Mouse (Mus musculus) midbrain, embryonic 14.5 days (tissue): ENCODE data around the gene Ttc17. TPM values are rescaled to one million over a fixed set of nuclear protein-coding genes. Genes with fewer than 3 reads are reported as not detected.

ENCODE experiments used
- ATAC-seq: fragments of 200-750 bp; cut with Nextera tagmentation; 2 replicates; pipeline ENCODE4 v1.8.0; 2017; ENCODE audit warnings: moderate number of reproducible peaks, moderate library complexity; ENCODE audit not compliant: low FRiP score, low TSS enrichment
- DNase-seq: peaks from one replicate; pipeline ENCODE4 v3.0.0-alpha.2; 2015
- H3K27ac ChIP-seq: fragments of 300-500 bp; sonication (generic); replicated peaks from 2 replicates; pipeline ENCODE4 v1.5.1; 2014; ENCODE audit warnings: mild to moderate bottlenecking, low read depth, low read length, moderate library complexity
- H3K27me3 ChIP-seq: fragments of 300-500 bp; sonication (generic); 2 replicates; pipeline ENCODE4 v1.6.1; 2014; ENCODE audit warnings: low read length, control low read depth, mixed read lengths; ENCODE audit not compliant: control insufficient read depth, insufficient read depth
- H3K36me3 ChIP-seq: fragments of 300-500 bp; sonication (generic); 2 replicates; pipeline ENCODE4 v1.6.1; 2014; ENCODE audit warnings: low read length, control low read depth; ENCODE audit not compliant: control insufficient read depth, insufficient read depth
- H3K4me1 ChIP-seq: fragments of 300-500 bp; sonication (generic); 2 replicates; pipeline ENCODE4 v1.6.1; 2014; ENCODE audit warnings: mild to moderate bottlenecking, antibody characterized with exemption, low read length, control low read depth; ENCODE audit not compliant: control insufficient read depth, insufficient read depth
- H3K4me2 ChIP-seq: fragments of 300-500 bp; sonication (generic); 2 replicates; pipeline ENCODE4 v1.6.1; 2014; ENCODE audit warnings: mild to moderate bottlenecking, low read length, moderate library complexity
- H3K4me3 ChIP-seq: fragments of 300-500 bp; sonication (generic); replicated peaks from 2 replicates; pipeline ENCODE4 v1.5.1; 2014; ENCODE audit warnings: low read depth, low read length
- H3K9ac ChIP-seq: fragments of 300-500 bp; sonication (generic); replicated peaks from 2 replicates; pipeline ENCODE4 v1.6.1; 2014; ENCODE audit warnings: mild to moderate bottlenecking, low read length, moderate library complexity
- H3K9me3 ChIP-seq: fragments of 300-500 bp; sonication (generic); 2 replicates; pipeline ENCODE4 v1.6.1; 2016; ENCODE audit warnings: low read length, control low read depth, mixed read lengths; ENCODE audit not compliant: control insufficient read depth
- WGBS: fragments of 180-500 bp; shearing (Covaris S2); extraction: QIAGEN DNeasy Blood & Tissue Kit; methylation state at CpG from one replicate; pipeline ENCODE4 v1.1.7; 2014; 5-methylcytosine and 5-hydroxymethylcytosine counted together
- polyA plus RNA-seq: library from polyadenylated mRNA; unstranded; fragments of >200 nt; fragmentation: Nextera tagmentation; extraction: Ambion mirVana; gene quantifications from 2 replicates; pipeline ENCODE4 v1.2.1, GENCODE M21; 2014

Gene Ttc17
- polyA plus RNA-seq, 1 experiment from 2014 or later = 29.2 TPM

DNA sequence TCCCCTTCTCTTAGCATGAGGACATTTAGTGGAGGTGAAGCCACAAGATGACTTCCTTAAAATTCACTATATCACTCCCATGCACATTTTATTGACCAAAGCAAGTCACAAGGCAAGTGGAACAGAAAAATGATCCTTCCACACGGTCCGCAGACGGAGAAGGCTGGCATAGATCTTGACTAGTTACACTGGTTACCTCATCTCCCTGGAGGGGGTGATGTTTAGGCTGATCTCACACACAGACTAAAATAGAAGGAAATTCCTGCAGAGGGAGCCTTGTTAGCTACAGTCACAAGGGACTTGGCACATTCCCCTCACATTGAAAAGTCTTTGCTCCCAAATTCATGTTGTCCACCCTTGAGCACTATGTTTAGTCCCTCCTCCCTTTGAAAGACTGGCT, 130.8 kb downstream of the Ttc17 start:
- Histone ChIP-seq H3K4me2 (no peak overlapping the region), H3K4me1 (no peaks in the 10 kb centered on the region), H3K27me3 (no peaks in the 10 kb centered on the region), H3K36me3 (no peaks in the 10 kb centered on the region), H3K9me3 (no peaks in the 10 kb centered on the region), H3K9ac (no peak overlapping the region), H3K4me3 (no peak overlapping the region), H3K27ac (no peak overlapping the region)
- no peak for ATAC-seq
- 92% methylated on average over 3 of the region's 3 CpGs for WGBS
- no peak for DNase-seq

DNA sequence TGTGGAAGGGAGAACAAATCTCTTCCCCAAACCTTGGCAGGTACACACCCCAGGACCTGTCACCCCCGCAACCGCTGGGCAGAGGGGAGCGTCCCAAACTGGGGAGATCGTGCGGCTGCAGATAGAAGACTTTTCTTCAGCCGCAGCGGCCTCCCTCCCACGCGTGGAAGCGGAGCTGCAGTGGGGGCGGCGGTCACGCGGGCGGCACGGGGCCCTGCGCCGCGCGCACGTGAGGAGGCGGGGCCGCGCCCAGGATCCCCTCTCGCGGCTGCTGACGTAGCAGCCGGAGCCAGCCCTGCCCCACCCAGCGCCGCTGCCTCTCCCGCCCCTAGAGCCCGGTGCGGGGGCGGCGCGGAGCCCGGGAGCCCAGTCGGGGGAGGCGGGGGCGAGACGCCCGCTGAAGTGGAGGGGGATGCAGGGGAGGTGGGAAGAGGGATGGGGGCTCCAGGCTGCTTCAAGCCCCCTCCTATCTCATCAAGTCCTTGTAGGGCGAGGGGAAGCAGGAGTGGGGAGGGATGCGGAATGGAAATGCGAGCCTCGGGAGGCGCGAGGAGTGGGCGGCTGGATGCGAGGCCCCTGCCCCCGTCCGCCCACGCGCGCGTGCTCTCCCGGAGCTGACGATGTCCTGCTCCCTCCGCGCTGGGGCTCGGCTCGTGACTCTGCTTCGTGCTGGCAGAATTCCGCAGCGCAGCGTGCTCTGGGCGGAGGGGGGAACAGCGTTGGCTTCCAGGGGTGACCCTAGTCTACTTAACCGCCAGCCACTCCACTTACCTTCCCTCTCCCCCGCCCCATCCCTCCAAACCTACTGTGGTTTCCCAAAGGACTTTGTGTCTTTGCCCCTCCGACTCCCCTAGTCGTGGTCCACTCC, 133.1 kb downstream of the Ttc17 start:
- peak overlapping the region; percentile 97 for H3K4me2 ChIP-seq
- peak overlapping the region; percentile 71 for H3K27ac ChIP-seq
- peak overlapping the region; percentile 60 for H3K4me3 ChIP-seq
- WGBS = under 1% methylated on average over 72 of the region's 72 CpGs
- H3K4me1 ChIP-seq = no peaks in the 10 kb centered on the region
- peak; percentile 94 for ATAC-seq
- H3K27me3 ChIP-seq = no peaks in the 10 kb centered on the region
- no peaks in the 10 kb centered on the region for H3K36me3 ChIP-seq
- no peaks in the 10 kb centered on the region for H3K9me3 ChIP-seq
- DNase-seq = peak; percentile 91
- peak overlapping the region; percentile 79 for H3K9ac ChIP-seq

DNA sequence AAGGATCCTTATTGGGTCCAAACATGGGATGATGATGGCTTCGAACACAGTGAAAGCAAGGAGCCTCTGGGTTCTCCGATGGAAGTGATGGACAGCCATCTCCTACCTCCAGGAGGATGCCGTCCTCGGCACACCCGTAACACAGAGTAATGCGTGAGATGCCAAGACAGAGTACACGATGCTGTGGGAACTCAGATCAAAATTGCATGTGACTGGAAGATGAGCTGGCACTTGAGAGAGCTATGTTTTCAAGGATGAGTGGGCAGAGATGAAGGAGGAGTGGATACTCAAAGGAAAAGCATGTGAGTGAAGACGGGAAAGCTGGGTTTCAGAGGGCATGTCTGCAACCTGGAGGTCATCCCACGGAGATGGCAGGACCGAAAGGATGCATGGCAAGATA, 135.3 kb downstream of the Ttc17 start:
- Histone ChIP-seq H3K36me3 (no peaks in the 10 kb centered on the region), H3K9ac (no peak overlapping the region), H3K4me3 (no peak overlapping the region), H3K27me3 (no peaks in the 10 kb centered on the region), H3K4me1 (peaks cover 14% of the 10 kb centered on the region), H3K27ac (no peak overlapping the region), H3K9me3 (no peaks in the 10 kb centered on the region), H3K4me2 (no peak overlapping the region)
- ATAC-seq = no peak
- 93% methylated on average over 10 of the region's 10 CpGs for WGBS
- DNase-seq = no peak

DNA sequence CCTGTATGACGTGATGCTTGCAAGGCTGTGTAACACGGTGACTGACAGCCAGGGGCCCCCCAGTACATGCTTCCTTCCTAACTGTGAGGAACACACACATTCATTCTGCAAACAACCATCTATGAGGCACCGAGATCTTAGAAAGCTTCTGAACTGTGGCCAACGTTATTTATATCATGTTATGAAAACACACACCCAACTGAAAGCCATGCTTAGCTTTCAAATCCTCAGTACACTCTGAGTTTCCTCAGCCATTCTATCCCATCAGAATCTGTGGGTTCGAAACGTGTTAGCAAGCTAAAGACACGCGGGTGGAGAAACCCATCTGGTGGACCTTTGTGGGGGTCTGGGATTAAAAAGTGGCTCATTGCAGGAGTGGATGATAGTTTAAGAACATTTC, 137.7 kb downstream of the Ttc17 start:
- Histone ChIP-seq H3K4me2 (no peak overlapping the region), H3K36me3 (no peaks in the 10 kb centered on the region), H3K27ac (no peak overlapping the region), H3K4me1 (peaks cover 21% of the 10 kb centered on the region), H3K27me3 (no peaks in the 10 kb centered on the region), H3K4me3 (no peak overlapping the region), H3K9me3 (no peaks in the 10 kb centered on the region), H3K9ac (no peak overlapping the region)
- no peak for ATAC-seq
- 90% methylated on average over 8 of the region's 8 CpGs for WGBS
- DNase-seq = no peak

DNA sequence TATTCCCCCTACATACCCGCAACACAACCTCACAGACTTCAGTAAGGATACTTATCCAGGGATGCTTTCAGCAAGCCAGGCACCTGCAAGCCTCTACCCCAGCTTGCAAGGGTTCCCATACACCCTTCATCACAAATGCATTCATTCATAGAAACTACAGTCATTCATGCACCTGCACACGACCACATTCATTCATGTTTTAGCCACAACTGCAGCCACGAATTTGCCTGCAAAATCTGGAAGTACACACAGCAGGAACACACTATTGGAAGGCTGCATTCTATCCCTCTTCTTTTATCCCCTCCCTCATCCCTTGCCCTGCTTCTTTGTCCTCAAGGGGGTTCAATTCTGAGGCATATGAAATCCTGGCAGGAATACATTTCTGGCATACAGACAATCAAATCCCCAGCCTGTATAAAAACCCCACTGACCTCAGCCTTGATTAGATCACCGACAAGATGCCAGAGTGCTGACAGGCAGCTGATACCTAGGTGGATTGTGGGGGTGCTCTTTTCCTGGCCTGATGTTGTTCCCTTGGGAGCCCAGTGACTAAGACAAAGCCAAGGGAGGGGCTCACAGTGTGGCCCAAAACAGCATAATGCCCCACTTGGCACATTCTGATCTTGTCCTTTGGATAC, 139.2 kb downstream of the Ttc17 start:
- H3K27me3 ChIP-seq = no peaks in the 10 kb centered on the region
- no peaks in the 10 kb centered on the region for H3K36me3 ChIP-seq
- H3K9ac ChIP-seq = no peak overlapping the region
- no peaks in the 10 kb centered on the region for H3K9me3 ChIP-seq
- WGBS = 18% methylated on average over 4 of the region's 4 CpGs
- H3K4me1 ChIP-seq = peaks cover 27% of the 10 kb centered on the region
- DNase-seq = no peak
- no peak overlapping the region for H3K4me3 ChIP-seq
- H3K27ac ChIP-seq = 0 out of 2 replicates have a peak overlapping the region, but pooled peaks have one; percentile 41
- no peak overlapping the region for H3K4me2 ChIP-seq
- no peak for ATAC-seq

DNA sequence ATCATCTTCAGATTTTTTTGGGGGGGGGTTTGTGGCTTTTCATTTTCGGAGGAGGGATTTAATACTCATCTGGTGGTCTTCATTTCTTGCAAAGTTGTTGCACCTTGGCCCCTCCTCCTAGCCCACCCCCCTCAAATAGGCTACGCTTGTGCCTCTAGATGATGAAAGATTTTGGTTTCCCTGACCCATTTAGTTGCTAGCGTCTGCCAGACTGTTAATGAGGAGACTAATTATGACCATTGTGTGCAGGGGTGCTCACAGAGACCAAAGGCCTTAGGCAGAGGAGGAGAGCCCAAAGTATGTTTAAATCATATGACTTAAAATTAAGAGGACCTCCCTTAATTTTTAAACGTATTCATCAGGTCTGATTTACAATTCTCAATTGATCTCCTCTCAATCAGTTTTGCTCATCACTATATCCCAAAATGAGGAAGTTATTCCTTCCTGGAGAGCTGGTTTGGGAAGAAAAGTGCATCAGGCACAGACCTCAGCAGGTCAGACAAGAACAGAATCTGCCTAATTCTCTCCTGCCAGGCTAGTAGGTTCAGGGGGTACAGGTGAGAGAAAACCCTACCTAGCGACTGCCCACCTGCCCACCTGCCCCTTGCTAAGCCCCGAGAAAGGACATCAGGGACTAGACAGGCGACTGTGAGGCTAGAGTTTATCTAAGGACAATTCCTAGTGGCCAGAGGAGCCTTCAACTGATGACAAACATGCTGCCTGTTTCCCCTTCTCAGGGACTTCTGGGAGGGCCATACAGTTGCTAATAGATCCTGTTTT, 139.9 kb downstream of the Ttc17 start:
- Histone ChIP-seq H3K4me3 (no peak overlapping the region), H3K27me3 (no peaks in the 10 kb centered on the region), H3K4me1 (peaks cover 27% of the 10 kb centered on the region), H3K9me3 (no peaks in the 10 kb centered on the region), H3K27ac (peak overlapping the region; percentile 88; the same call in 1 of the 2 replicates), H3K36me3 (no peaks in the 10 kb centered on the region), H3K4me2 (peak overlapping the region; percentile 81), H3K9ac (no peak overlapping the region)
- DNase-seq (no peak), ATAC-seq (no peak)
- 26% methylated on average over 7 of the region's 7 CpGs for WGBS

DNA sequence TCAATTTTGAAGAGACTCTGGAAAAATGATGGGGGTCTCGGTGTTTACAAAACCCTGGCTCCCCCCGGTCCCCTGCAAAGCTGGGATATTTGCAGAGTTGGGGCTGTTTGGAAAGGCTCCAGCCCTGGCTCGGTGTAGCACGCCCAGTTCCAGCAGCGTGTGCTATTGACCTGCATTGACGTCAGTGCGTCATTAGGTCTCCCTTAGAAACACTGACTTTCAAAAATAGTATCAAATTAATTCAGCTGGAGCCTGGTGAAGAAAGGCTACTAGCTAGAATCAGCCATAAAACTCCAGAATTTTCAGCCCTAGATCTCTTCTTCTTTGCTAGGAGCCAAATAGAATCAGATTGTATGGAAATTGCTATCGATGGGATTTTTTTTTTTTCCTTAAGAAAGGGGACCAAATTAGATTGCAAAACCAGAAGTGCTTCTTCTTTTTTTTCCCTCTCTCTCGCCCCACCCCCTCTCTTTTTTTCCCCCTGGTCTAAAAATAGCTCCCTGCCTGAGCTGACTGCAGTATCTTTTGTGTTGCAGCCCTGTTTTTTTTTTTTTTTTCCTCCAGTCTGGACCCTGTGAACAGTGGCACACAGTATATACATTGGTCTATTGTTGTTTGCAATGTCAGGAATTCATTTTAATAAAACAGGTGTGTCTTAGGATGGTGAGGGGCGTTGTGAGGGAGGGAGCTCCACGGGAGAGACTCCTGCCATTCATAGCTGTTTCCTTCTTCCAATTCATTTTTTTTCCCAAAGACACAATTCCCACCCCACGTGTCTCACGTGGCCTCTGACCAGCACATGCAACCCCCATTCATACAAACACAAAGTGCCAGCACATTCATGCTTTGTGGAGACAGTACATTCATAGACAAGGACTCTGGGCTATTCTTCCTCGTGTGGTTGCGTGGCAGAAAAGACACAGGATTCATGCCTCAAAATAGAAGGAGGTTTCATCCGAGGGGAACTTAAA, 141.0 kb downstream of the Ttc17 start:
- Histone ChIP-seq H3K9me3 (no peaks in the 10 kb centered on the region), H3K9ac (peak overlapping the region; percentile 57), H3K27me3 (no peaks in the 10 kb centered on the region), H3K4me1 (peaks cover 27% of the 10 kb centered on the region), H3K4me3 (peak overlapping the region; percentile 32), H3K27ac (peak overlapping the region; percentile 88), H3K4me2 (peak overlapping the region; percentile 81), H3K36me3 (no peaks in the 10 kb centered on the region)
- DNase-seq (peak; percentile 83), ATAC-seq (peak; percentile 78)
- 1% methylated on average over 16 of the region's 16 CpGs for WGBS

DNA sequence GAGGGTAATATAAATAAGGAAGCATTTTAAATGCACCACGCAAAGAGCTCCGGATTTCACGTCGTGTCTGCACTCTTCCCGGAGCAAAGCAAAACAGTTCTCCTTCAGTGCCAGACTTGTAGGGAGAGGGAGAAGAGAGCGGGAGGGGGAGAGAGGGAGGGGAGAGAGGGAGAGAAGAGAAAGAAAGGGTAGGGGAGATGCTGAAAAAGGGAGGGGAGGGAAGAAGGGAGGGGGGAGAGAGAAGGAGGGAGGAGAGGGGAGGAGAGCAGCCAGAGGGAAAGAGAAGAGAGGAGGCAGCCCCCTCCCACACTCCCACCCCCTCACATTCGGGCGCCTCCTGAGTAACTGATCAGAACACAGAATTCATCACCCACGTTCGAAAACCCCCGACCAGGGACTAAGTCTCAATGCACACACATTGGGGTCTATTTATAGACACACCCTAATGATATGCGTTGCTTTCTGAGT, 141.8 kb downstream of the Ttc17 start:
- Histone ChIP-seq H3K36me3 (no peaks in the 10 kb centered on the region), H3K4me2 (peak overlapping the region; percentile 81), H3K27ac (peak overlapping the region; percentile 88), H3K27me3 (no peaks in the 10 kb centered on the region), H3K4me1 (peaks cover 27% of the 10 kb centered on the region), H3K9me3 (no peaks in the 10 kb centered on the region), H3K9ac (peak overlapping the region; percentile 57), H3K4me3 (peak overlapping the region; percentile 32)
- ATAC-seq (peak; percentile 62), DNase-seq (peak; percentile 74)
- under 1% methylated on average over 12 of the region's 12 CpGs for WGBS
